Mouse (Mus musculus): ENCODE data around the gene Glis3. TPM values are rescaled to one million over a fixed set of nuclear protein-coding genes. Genes with fewer than 3 reads are reported as not detected.

Gene Glis3
- 1 to 10 TPM in 1 of 2 experiments, under 1 TPM in 1; 0.92 to 1.8 TPM for total RNA-seq (2021)
- long read RNA-seq, experiment 1, result 0 reads
- long read RNA-seq, experiment 2, result 0 reads

DNA sequence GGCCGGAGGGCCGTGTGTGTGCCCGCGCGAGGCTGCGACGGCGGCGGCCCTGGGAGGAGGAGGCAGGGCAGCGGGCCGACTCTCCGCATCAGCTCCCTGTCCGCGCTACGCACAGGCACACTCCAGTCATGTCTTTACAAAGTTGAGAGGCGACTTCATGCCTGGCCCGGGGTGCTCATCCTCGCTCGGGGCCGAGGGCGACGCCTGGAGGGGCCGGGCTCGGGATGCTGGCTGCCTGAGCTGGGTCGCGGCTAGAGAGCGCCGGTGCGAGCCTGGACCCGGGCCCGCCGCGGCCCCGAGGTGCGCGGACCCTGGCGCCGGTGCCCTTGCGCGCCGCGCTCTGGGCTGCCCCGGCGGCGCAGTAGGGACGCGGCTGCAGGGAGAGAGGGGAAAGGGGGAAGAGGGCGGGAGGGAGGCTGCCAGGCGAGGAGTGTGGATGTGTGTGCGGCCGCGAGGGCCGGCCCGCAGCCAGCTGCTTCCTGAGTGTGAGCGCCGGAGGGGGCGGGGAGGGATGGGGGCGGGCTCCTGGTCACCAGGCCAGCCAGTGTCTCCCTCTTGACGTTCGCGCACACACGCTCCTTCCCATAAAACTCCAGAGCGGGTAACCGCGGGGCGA, at the start of gene Glis3:
Gene Glis3, minus strand, starts transcription at position 302 of the 616 bp plus-strand sequence.
- peak; percentile 67 to 79 for DNase-seq

DNA sequence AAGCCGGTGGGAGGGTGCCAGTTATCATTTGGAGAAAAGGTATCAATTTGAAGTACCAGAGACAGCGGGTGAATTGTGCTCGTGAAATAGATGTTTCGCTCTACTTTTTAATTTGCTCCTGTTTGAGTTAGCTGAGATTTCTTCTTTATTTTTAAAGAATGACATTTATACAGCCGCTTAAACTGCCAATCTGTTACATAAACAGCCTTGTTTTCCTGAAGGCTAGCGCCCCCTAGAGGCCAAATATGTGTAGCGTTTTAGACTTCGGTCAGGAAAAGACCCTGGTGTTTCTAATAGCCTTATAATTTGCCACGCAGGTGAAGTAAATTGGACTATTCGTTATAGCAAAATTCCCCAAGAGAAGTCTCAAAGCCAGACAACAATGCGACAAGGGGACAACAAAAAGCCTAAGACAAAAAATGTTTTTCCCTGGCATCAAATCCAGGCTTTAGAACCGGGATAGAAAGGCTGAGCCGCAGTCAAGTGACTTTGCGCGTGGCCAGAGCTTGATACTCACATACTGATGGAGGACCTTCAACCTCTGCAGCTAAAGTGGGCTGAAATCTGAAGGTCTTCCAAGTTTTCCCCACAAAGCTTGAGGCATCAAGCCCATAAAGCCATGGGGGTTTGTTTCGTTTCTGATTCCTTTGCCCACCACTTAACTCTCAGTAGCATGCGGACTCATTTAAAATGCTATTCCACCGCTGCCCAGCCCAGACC, 46.4 kb upstream of the Glis3 start:
- peak; percentile 54 to 86 for DNase-seq

DNA sequence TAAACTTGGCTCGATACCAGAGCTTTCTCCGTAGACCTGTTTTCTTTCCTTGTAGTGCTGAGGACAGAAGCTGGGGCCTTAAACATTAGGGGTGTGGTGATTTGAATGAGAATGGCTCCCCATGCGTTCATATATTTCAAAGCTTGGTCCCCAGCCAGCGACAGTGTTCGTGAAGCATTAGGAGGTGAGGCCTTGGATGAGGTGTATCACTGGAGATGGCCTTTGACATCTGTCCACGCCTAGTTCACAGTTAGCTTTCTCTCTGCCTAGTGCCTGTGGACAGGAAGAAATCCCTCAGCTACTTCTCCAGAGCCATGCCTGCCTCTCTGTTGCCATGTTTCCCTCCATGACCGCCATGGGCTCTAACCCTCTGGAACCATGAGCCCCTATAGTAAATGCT, 44.8 kb upstream of the Glis3 start:
- no peak for DNase-seq

DNA sequence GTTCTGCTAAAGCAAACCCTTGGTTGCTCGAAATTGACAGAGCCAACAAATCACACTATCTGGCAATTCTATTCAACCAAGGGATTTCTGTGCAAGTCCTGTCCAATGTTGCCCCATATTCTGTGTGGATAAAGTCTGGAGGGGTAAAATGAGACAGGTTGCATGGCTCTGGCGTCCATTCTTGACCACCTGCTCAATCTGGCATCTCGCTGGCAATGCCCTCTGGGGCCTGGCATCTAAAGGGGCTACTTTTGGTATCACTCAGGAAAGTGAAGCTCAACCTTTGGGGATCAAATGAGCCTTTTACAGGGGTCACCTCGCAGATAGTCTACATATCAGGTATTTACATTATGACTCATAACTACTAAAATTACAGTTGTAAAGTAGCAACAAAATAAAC, 42.7 kb upstream of the Glis3 start:
- DNase-seq, result no peak

DNA sequence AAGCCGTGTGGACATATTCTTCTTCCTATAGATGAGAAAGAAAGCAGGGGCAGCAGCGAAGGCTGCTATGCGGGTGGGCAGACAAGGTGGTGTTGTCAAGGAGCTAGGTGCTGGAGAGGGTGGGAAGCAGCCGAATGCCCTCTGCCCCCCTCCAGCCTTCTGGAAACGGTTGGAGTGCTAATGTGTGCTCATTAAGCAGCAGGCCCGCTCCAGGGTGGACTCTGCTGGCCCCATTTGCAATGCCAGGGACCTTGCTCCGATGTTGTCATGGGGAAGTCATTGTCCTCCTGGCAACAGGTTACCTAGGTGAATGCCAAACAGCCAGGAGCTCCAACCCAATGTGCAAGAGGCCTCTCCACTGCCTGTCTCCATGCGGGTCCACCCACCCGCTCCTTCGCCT, 42.0 kb upstream of the Glis3 start:
- DNase-seq, result no peak

DNA sequence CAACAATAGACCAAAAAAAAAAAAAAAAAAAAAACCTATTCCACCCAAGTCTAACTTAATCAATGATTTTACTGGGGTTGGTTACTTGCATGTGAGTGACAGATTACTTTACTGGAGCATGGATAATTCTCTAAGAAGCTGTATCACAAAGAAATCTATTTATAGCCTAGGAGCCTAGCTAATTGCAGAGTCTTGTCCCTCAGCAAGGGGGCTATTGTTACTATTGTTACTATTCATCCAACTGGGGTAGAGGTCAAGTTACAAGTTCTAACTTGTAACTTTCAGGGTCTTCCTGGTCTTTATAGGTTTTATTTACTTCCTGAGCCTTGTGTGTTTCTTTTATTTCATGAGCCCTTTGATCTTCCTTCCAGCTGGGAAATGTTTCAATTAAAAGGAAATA, 40.1 kb upstream of the Glis3 start:
- DNase-seq, result no peak

DNA sequence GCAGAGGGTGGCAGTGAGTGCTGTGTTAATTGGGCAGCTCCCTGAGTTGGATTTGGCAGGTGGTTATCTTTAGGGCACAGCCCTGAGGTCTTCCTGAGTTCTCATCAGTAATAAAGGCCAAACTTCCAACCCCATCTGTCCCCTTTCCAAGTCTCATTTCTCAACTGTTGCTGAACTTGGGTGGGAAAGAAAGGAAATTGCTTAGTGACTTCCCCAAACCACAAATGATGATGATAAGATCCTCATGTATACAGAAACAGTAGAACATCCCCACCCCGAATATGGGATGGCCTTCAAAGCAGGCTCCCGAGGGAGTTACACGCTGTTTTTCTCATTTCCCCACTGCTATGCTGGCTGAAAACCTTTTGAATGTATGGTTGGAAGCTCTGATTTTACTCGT, 34.8 kb upstream of the Glis3 start:
- DNase-seq, result peak in 1 of 2 experiments; percentile 11

DNA sequence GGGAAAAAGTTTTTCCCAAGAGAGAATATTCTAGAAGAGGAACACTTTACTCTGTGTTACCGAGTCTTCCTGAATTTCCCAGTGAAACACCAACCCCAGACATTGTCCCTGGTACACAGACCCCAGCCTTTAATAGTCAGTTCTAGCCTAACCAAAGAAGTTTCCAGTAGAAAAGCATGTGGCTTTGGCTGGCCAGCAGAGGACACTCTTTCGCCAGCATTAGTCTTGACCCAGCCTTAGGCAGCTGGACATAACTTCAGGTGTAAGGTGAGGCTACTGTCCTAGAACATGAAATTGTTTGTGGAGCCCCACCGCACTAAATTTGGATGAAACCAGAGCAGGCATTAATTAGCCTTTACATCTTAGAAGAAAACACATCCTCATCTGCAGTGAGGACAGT, 17.8 kb upstream of the Glis3 start:
- no peak for DNase-seq

DNA sequence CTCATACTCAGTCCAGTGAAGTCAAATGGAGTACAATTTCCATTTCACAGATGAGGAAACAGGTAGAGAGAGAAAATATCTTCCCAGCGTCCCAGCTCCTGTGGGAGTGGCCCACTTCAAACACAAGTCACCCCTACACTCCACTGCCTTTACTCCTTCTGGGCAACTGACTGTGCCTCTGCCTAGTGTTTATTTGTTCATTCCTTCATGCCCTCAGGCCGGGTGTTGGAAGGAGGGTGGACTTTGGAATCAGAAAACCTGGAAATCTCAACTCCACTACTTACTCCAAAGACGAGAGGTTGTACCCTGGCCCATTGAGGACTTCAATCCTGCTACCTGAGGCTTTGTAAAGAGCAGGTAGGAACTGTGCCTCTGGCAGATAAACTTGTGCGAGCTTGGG, 6.5 kb upstream of the Glis3 start:
- no peak for DNase-seq

DNA sequence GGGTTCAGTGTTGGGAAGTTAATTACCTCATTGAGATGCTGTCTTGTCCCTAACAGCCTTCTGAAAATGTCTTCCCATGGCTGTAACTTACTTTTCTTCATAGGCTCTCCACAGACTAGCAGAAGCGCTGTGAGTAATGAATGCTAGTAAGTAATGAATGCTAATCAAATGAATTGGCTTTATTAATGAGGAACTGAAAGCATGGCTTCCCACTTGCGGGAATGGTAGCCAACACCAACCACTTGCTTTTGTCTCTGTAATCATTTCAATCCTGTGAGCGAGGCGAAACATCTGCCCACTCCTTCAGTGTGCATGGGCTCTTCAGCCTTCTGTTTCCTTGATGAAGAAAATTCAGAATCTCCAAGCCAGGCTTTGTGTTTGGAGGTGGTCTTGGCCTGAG, 5.6 kb upstream of the Glis3 start:
- no peak for DNase-seq

DNA sequence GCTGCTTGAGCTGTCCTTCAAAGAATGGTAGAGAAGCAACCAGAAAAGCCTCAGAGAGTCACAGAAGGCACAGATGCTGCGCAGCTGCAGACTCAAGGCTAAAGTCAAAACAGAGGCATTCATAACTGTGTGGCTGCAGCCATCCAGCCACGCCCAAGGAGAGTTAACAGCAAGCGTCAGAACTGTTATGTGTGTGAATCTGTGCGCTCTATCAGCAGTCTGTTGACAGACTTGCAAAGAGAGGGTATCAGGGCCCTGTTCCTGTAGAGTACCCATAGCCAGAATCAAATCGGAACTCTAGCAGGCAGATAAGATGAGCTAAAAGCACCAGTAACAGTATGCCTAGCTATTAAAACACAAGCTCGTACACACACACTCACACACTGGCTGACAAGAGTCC, 4.5 kb upstream of the Glis3 start:
- no peak for DNase-seq

DNA sequence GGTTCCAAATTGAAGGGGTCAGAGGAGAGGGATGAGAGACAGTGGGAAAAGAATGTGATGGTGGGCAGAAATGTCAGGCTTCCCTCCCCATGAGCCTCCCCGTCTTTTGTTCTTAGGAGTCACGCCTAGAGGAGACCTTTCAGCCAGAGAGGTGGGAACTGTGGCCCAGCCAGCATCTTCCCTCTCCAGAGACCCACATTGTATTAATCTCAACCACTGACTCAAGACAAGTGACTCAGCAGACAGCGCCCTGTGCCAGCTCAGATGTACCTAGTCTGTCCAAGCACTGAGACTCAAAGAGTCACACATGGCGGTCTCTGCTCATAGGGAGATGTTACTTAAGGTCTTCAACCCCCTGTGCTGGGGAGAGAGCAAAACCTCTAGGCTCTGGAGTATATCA, 3.5 kb upstream of the Glis3 start:
- DNase-seq, result no peak

DNA sequence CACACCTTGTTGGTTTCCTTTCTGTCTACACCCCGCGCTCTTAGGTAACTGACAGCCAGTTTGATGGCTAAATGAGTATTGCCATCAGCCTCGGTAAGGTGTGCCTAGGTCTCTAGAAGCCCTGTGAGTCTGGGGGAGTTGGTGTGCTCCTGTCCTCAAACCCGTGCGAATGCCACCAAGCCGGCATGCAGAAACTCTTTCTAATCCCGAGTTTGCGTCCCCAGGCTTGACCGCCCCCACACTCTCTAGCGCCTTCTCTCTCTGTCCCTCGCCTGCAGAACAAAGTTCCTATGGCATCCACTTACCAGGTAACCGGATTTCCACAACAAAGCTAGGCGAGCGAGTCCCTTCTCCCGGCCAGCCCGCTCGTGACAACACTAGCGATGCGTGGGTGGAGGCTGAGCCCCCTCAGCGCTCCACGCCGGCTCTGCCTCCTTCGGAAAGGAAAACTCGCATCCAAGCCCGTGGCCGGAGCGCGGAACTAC, 544 bp downstream of the Glis3 start:
- peak in 1 of 2 experiments; percentile 59 for DNase-seq

DNA sequence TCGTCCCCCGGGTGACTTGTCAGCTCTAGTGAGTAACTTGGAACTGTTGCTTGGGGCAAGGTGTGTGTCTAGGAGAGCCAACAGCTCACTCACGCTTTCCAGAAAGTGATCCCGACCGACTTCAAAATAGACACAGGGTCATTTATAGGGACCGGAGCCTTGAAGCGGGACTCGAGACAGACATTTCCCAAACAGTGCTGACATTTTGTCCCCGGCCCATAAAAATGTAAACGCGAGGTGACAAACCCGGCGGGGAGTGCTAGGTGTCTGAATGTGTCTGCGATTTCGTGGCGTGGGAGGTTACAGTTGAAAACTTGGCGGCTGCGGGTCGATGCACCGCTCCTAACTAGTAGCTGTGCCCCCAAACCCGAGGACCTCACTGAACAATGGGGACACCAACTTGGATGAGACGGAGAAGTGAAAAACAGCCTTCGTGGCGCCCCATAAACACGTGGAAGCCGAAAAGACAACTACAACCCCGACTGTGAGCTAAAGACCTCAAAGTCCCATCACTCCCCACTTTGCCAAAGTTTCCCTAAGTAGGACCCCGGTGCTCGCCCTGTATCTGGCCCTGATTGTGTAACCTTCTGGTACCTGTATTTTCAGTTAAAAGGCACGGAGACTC, 1.1 kb downstream of the Glis3 start:
- DNase-seq, result peak in 1 of 2 experiments; percentile 50

DNA sequence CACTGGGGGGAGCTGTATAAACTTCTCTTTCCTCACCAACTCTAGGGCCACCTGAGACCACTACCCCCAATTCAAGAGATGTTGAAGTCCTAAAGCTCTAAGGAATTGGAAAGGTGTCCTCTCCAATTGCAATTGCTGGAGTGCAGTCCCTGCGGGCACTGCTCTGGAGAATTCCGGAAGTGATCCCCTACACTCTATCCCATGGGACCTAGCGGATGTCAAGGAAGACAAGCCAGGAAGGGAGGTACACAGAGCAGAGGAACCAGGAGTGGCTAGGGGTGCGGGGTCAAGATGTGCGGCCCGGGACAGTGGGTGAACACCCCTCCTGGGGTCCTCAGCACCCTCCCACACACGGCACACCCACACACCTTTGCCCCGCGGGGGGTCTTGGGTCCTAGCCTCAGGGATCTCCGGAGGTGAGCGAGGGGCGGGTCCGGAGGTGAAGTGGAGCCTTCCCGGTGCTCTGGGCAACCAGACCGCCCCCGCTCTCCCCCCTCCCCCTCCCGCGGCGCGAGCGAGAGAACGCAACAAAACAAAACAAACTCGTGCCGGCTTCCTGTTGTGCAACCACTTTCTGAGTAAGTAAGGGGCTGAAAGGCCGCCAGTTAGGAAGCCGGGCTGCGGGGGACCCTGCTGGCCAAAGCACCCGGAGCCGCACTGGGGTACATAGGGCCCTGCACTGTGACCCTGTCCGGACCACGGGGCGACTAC, 2.0 kb downstream of the Glis3 start:
- peak; percentile 69 to 77 for DNase-seq

DNA sequence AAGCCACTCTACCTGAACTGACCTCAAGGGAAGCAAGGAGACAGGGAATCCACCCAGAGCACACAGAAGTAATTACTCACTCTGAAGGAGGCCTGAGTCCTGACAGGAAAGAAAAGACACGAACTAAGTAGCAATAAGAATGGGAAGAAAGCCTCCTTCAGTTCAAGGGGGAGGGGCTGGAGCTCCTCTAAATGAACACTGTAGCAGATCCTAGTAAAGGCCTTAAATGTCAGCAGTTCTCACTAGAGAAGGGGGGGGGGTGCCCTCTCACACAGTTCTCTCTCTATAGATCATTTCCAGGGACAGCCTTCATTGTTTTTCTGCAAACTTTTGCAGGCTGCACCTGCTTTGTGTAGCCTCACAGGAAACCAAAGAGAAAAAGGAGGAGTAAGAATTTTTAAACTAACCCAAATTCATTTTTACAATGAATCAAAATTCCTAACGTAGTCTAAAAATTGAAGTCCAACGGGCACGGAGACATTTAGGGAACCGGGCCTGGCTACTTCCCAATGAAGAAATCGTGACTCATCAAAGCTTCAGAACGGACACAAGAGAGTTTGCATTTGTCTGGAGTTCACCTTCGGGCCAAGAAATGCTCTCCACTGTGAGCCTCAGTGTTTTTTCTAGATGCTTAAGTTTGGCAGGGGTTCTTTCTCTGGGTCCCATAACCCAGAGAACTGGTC, 2.7 kb downstream of the Glis3 start:
- DNase-seq, result peak in 1 of 2 experiments; percentile 60

DNA sequence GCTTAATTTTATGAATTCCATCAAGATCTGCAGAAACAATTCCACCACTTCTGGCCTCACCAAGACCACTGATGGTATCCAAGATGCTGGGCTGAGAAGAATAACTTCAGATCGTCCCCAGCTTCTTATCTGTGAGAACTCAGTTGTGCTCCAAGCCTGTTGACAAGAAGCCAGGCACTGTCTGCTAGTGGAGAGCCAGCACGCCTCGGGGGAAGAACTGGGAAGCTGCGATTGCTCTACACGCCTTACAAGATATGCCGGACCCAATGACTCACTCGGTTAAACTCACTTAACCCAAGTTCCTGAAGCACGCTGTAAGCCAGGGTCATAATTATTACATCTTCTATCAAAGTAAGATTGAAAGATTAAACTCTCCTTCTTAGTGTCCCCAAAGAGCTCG, 16.1 kb downstream of the Glis3 start:
- DNase-seq, result peak; percentile 70 to 77

DNA sequence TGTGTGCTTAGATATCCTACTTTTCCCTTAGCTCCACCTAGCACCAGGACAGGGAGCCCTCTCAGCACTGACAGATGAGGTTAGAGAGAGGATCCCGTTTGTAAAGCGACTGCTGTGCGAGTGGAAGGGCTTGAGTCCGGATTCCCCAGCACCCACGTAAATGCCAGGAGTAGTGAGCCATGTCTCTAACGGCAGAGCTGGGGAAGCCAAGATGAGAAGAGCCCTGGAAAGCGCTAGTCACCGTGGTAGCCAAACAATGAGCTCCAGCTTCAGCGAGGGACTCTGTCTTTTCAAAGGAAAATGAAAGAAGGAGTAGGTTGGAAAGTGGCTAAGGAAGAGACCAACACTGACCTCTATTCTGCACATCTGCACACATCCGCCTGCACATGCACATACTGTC, 16.7 kb downstream of the Glis3 start:
- DNase-seq, result peak in 1 of 2 experiments; percentile 17

DNA sequence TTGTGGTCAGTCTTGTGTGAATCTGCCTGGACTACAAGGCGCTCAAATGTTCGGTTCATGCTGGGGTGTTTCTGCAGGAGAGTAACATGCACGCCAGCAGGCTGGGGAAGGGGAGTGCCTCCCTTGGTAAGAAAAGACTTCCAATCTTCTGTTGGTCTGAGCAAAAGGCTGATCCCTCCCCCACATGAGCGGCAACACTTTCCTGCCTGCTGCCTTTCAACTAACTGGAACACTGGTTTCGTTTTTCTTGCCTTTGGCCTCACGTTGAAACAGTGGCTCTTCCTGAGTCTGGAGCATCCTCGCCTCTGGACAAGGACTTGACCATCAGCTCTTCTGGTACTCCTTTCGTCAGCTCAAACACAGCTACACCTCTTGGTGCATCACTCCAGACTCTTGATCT, 17.4 kb downstream of the Glis3 start:
- DNase-seq, result no peak

DNA sequence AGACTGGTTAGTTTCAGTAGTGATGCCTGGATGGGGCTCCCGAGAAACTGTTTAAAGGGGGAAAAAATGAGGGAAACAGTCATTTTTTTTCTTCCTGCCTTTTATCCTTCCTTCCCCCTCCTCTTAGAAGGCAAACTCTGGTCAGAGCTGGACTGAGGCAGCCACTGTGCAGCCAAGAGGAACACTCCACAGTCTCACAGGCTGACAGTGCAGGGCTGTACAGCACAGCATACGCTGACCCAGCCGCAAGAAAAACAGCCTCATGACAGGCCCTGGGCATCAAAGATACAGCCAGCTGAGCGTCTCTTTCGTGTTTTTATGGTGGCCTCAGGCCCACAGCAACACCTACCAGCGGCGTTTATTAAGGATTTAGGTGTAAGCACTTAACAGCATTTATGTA, 19.0 kb downstream of the Glis3 start:
- no peak for DNase-seq

DNA sequence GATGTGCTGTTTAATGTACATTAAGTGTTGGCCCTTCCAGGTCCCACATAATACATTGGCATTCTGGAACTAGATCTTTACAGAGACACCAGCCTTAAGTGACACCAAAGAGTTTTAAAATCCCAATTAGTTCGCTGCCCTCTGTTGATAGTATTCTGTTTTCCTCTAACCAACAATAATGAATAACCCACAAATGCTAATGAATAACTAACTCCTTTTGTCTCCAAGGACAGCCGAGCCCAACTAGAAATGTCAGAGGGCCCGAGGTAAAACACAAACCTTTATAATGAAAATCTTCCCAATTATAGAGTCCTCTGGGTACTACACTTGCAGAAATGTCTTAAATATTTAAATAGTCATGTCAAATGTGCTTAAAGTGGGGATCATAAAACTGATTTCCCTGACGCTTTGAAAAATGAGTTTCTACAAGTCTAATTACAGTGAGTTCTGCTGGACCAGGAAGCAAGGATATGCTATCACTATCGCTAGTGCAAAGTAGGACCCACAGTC, 22.1 kb downstream of the Glis3 start:
- DNase-seq, result no peak

DNA sequence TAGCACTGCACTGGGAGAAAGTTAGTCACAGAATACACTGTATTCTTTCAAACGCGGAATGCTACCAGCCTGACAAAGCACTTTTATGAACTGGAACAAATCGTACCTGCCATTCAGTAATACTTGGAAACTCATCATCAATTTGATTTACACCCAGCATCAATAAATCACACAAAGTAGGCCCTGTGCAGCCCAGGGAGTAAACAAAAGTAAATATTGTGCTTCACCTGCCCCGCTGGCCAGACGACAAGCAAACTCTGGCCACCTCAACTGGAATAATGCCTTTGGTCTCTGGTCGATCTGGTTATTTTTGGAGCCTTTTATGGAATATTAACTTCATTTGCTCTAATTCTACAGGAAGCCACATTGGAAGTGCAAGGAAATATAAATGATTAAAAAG, 23.0 kb downstream of the Glis3 start:
- no peak for DNase-seq

Measured in heart, adult 18-20 months (tissue).